In genomic region chr13:112005421-112005820, GRCm38 (mm10) we compare ENCODE assay signal across 26 mouse cellular contexts.
A peak's percentile ranks its signal among the peaks of the same experiment; 100 is the strongest.
DNase-seq lines count a peak whose midpoint lies in the region; ATAC-seq lines count a peak whose summit lies in the region.
"Had no signal": no experiment of that assay in that cellular context is flagged by ENCODE, and none has a peak within 500 bp of the region (broad histone marks: within the 10 kb centered on the region; RNA-seq: fewer than 3 reads in every experiment).

No protein-coding gene starts in this region.

- ATAC-seq in lung, embryonic 15.5 days (ENCODE audit: borderline replicate concordance, extremely low read depth, low FRiP score, low TSS enrichment), result no peak
- ATAC-seq: CD4-positive, CD25-positive, alpha-beta regulatory T cell, adult 4 months; forebrain, embryonic 14.5 days; forebrain, postnatal 0 days; hindbrain, embryonic 16.5 days had no signal

- H3K27ac ChIP-seq in lung, embryonic 15.5 days, result peak overlapping the region; percentile 23; the same call in 1 of the 2 replicates
- H3K27ac ChIP-seq: embryonic facial prominence, embryonic 10.5 days; embryonic facial prominence, embryonic 13.5 days; gastrocnemius, adult 2 months; hindbrain, embryonic 10.5 days; hindbrain, embryonic 13.5 days had no signal

- H3K9ac ChIP-seq in lung, embryonic 15.5 days, result no peak overlapping the region
- H3K9ac ChIP-seq: embryonic facial prominence, embryonic 13.5 days; forebrain, postnatal 0 days; hindbrain, embryonic 13.5 days had no signal

- H3K4me1 ChIP-seq in lung, embryonic 15.5 days, result peaks cover 54% of the 10 kb centered on the region

- H3K4me3 ChIP-seq in lung, embryonic 15.5 days, result no peak overlapping the region
- H3K4me3 ChIP-seq: embryonic facial prominence, embryonic 10.5 days; embryonic facial prominence, embryonic 13.5 days; erythroblast, embryonic 14.5 days; gastrocnemius, adult 2 months; hindbrain, embryonic 10.5 days; hindbrain, embryonic 13.5 days had no signal

- DNase-seq in lung, adult 18-20 months, result no peak
- peak; percentile 38 for DNase-seq in induced T-regulatory cell, adult 2 months (ENCODE audit: low read depth)
- DNase-seq in lung, postnatal 10 days, result peak; percentile 64
- no peak for DNase-seq in cerebellum, postnatal 10 days
- DNase-seq in right cerebral cortex, postnatal 10 days (ENCODE audit: low spot score in 2 of 2), result no peak
- DNase-seq: adrenal gland, adult 2 months; adrenal gland, postnatal 14 days; cerebellum, adult 11 months; cerebellum, adult 2 months; cerebellum, adult 9-11 months; cerebellum, postnatal 36 days; embryo, embryonic 11 days; forebrain, postnatal 0 days; gastrocnemius, adult 2 months; gastrocnemius, postnatal 14 days; heart, postnatal 36 days had no signal

- 56% methylated on average over 8 of the region's 8 CpGs for WGBS in lung, embryonic 15.5 days

- H3K9me3 ChIP-seq in lung, embryonic 15.5 days, result no peaks in the 10 kb centered on the region
- H3K9me3 ChIP-seq: embryonic facial prominence, embryonic 10.5 days; embryonic facial prominence, embryonic 13.5 days; hindbrain, embryonic 13.5 days had no signal

- H3K4me2 ChIP-seq in lung, embryonic 15.5 days, result no peak overlapping the region
- H3K4me2 ChIP-seq: embryonic facial prominence, embryonic 13.5 days; heart, embryonic 11.5 days; hindbrain, embryonic 13.5 days had no signal

- H3K27me3 ChIP-seq in lung, embryonic 15.5 days, result no peaks in the 10 kb centered on the region
- H3K27me3 ChIP-seq: embryonic facial prominence, embryonic 13.5 days; hindbrain, embryonic 13.5 days had no signal

- no peaks in the 10 kb centered on the region for H3K36me3 ChIP-seq in lung, embryonic 15.5 days
- H3K36me3 ChIP-seq: embryonic facial prominence, embryonic 10.5 days; embryonic facial prominence, embryonic 13.5 days; hindbrain, embryonic 10.5 days; hindbrain, embryonic 13.5 days had no signal

Comparison
In these comparisons a context has a peak if more than half of its experiments do, and no peak if none do; other contexts are left out.
1. DNase-seq: peak in induced T-regulatory cell, adult 2 months (single experiment) and lung, postnatal 10 days (single experiment); none in lung, adult 18-20 months (0 of 2), cerebellum, postnatal 10 days (0 of 2) and right cerebral cortex, postnatal 10 days (0 of 2).